Mouse (Mus musculus) testis, adult 2 months (tissue): ENCODE data around the gene Mat2a. TPM values are rescaled to one million over a fixed set of nuclear protein-coding genes. Genes with fewer than 3 reads are reported as not detected.
A peak's percentile ranks its signal among the peaks of the same experiment; 100 is the strongest.

ENCODE experiments used
- H3K27ac ChIP-seq: fragments of 200-500 bp; 2 replicates; pipeline ENCODE4 v1.5.1; 2012; ENCODE audit warnings: low read depth, low read length; ENCODE audit not compliant: control insufficient read depth, insufficient read depth
- H3K27me3 ChIP-seq: fragments of 200-500 bp; 2 replicates; pipeline ENCODE4 v1.6.1; 2012; ENCODE audit warnings: mild to moderate bottlenecking, low read length, moderate library complexity; ENCODE audit not compliant: control insufficient read depth, insufficient read depth
- H3K36me3 ChIP-seq: fragments of 200-500 bp; 2 replicates; pipeline ENCODE4 v1.6.1; 2012; ENCODE audit warnings: mild to moderate bottlenecking, low read length; ENCODE audit not compliant: control insufficient read depth, insufficient read depth
- H3K4me1 ChIP-seq: fragments of 200-500 bp; 2 replicates; pipeline ENCODE4 v1.6.1; 2012; ENCODE audit warnings: low read length; ENCODE audit not compliant: control insufficient read depth, insufficient read depth
- H3K4me3 ChIP-seq: fragments of 200-500 bp; 2 replicates; pipeline ENCODE4 v1.5.1; 2012; ENCODE audit warnings: low read depth, mild to moderate bottlenecking, low read length, moderate library complexity, mixed read lengths; ENCODE audit not compliant: control insufficient read depth
- CTCF ChIP-seq: fragments of 200-500 bp; IDR thresholded peaks from 2 replicates; pipeline ENCODE4 v1.5.1; 2012; ENCODE audit warnings: low read depth, mild to moderate bottlenecking, inconsistent platforms, low read length, moderate library complexity; ENCODE audit not compliant: control insufficient read depth, insufficient read depth, insufficient replicate concordance
- POLR2A ChIP-seq: fragments of 200-500 bp; IDR thresholded peaks from 2 replicates; pipeline ENCODE4 v1.6.1; 2012; ENCODE audit warnings: low read depth, mild to moderate bottlenecking, inconsistent platforms, low read length, moderate library complexity; ENCODE audit not compliant: control insufficient read depth
- polyA plus RNA-seq: library from polyadenylated mRNA; depleted of rRNA; stranded (reverse); fragments of >200 nt; gene quantifications from 2 replicates; pipeline ENCODE4 v1.2.3, GENCODE M21; 2012

Gene Mat2a
- polyA plus RNA-seq, 1 experiment: 67.4 TPM

- H3K4me3 ChIP-seq: no peak overlapping the region
- H3K27me3 ChIP-seq: no peaks in the 10 kb centered on the region
- TF ChIP-seq CTCF (no peak), POLR2A (no peak)
- no peak overlapping the region for H3K27ac ChIP-seq
- no peaks in the 10 kb centered on the region for H3K36me3 ChIP-seq
- peaks cover 19% of the 10 kb centered on the region for H3K4me1 ChIP-seq
These were observed 47.0 kb downstream of the Mat2a start for GRCm38 (mm10) chr6:72392341-72392740.

GRCm38 (mm10) chr6:72390795-72391521 lies 48.4 kb downstream of the Mat2a start:
- H3K27me3 ChIP-seq: no peaks in the 10 kb centered on the region
- H3K4me3 ChIP-seq: peak overlapping the region; percentile 86
- no peak for TF ChIP-seq CTCF
- TF ChIP-seq POLR2A: no peak
- H3K36me3 ChIP-seq: no peaks in the 10 kb centered on the region
- peak overlapping the region; percentile 80 for H3K27ac ChIP-seq
- peaks cover 19% of the 10 kb centered on the region for H3K4me1 ChIP-seq

DNA sequence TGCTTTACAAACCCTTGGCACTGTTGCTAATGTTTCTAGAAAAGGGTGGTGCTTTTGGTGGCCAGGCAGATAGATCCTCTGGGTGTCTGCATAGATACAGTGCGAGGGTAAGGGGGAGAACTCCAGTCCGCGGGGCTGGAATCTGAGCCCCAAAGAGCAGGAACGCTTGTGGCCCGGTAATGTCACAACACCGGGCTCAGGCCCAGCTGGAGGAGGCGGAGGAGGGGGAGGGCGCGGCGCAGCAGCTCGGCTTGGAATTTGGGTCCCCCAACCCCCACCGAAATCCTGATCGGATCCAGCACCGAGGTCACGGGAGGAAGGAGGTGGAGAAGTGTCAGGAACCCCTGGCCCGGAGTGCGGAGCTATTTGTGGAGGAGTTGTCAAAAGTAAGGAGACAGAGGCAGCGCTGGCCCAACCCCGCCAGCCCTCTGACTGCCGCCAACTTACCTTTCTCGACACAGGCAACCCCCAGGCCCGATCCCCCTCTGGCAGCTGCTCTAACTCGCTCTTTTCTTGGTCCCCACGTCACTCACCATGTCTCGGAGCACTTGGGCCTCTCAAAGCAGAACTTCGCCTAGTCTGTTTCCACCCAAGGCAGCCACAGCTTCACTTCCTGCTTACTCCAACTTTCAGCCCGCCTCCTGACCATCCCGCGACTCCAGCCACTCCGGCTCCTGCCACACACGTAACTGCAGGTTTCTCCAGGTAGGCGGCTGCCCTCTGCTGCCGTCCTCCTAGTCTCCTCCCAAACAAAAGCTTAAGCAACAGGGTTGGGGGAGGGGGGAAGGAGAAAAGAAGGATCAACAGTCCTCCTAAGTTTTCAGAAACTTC lies 49.2 kb downstream of the Mat2a start, which contains the start of gene Vamp8:
Vamp8 (minus strand) TSS at position 763 of the 831 bp plus-strand sequence.
- TF ChIP-seq CTCF (no peak), POLR2A (peak; percentile 28)
- Histone ChIP-seq H3K27ac (peak within 1 kb of the TSS; percentile 80), H3K36me3 (no peaks in the 10 kb centered on the region), H3K4me3 (peak within 1 kb of the TSS; percentile 86), H3K27me3 (no peaks in the 10 kb centered on the region), H3K4me1 (peaks cover 19% of the 10 kb centered on the region)

DNA sequence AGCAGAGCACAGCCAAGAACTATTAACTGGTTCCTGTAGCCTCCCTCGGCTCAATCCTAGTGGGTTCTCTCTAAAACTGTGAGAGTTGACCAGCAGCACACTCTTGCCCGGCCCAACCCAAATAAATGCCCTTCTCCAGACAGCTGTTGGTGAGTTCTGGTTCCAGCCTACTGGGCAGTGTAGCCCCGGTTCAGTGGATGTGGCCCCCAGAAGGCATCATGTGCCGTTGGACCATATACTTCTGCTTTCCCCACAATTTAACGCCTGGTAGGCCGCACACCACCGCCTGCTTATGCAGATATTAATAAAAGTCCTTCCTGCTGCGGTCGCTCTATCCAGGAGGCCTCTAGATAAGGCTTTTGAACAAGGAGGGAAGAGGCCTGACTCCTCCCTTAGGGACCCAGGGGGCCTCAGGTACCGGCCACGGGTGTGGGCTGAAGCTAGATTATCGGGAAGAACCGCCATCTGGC lies 49.9 kb downstream of the Mat2a start:
- Histone ChIP-seq H3K27ac (peak overlapping the region; percentile 80), H3K4me3 (peak overlapping the region; percentile 86), H3K36me3 (no peaks in the 10 kb centered on the region), H3K27me3 (no peaks in the 10 kb centered on the region), H3K4me1 (peaks cover 19% of the 10 kb centered on the region)
- no peak for TF ChIP-seq POLR2A
- no peak for TF ChIP-seq CTCF

DNA sequence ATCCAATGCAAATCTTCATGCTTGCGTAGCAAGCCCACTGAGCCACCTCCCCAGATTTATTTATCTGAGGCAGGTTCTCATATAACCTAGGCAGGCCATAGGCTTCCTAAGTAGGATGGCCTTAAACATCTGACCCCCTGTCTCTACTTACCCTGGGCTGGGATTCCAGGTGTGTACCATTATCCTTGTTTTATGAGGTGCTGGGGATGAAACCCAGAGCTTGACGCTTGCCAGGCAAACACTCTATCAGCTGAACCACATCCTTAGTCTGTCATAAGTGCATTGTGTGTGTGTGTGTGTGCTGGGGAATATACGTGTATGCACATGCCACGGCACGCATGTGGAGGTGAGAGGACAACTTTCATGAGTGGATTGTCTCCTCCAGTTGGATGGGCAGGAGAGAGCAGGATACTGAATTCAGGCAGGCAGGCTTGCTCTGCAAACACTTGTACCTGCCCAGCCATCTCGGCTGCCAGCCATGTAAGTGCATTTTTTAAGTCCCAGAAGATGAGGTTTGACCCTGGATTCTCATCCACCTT lies 50.5 kb downstream of the Mat2a start:
- Histone ChIP-seq H3K4me3 (no peak overlapping the region), H3K4me1 (peaks cover 19% of the 10 kb centered on the region), H3K27ac (no peak overlapping the region), H3K36me3 (no peaks in the 10 kb centered on the region), H3K27me3 (no peaks in the 10 kb centered on the region)
- no peak for TF ChIP-seq POLR2A
- no peak for TF ChIP-seq CTCF

DNA sequence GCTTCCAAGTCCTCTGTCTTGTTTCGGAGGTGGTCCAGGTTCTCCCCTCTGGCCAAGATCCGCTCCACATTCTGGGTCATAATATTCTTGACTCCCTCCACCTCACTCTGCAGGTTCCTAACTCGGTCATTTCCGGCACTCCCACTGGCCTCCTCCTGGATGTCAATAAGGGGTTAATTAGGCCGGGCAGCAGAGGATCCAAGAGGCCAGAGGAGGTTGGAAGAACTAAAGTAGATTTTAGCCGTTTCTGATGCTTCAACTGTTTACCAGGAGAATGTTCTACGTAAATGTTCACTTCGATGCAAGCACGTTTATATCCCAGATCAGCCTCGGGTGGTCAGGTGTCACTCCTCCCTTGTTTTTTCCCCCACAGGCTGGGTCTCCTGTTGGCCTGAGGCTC lies 51.1 kb downstream of the Mat2a start:
- Histone ChIP-seq H3K4me3 (no peak overlapping the region), H3K4me1 (peaks cover 19% of the 10 kb centered on the region), H3K27ac (no peak overlapping the region), H3K36me3 (no peaks in the 10 kb centered on the region), H3K27me3 (no peaks in the 10 kb centered on the region)
- TF ChIP-seq CTCF: no peak
- TF ChIP-seq POLR2A: no peak

DNA sequence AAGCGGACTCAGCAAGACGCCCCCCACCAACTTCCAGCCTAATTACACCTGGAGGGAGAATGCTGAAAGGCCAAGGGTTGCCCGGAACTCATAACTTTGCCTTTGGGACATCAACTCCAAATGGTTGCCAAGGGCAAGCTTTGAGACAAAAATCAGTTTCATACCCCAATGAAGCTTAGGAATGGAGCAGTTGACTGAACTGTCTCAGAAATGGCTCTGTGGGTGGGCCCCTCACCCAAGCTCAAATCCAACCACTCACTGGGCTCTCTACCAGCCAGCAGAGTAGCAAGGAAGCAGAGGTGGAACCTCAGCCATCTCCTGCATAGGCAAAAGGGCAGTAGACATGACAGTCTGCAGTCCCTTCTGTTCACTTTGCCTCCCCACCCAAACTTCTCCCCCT lies 51.5 kb downstream of the Mat2a start:
- Histone ChIP-seq H3K36me3 (no peaks in the 10 kb centered on the region), H3K4me1 (peaks cover 19% of the 10 kb centered on the region), H3K27ac (no peak overlapping the region), H3K27me3 (no peaks in the 10 kb centered on the region), H3K4me3 (no peak overlapping the region)
- TF ChIP-seq POLR2A (no peak), CTCF (no peak)

DNA sequence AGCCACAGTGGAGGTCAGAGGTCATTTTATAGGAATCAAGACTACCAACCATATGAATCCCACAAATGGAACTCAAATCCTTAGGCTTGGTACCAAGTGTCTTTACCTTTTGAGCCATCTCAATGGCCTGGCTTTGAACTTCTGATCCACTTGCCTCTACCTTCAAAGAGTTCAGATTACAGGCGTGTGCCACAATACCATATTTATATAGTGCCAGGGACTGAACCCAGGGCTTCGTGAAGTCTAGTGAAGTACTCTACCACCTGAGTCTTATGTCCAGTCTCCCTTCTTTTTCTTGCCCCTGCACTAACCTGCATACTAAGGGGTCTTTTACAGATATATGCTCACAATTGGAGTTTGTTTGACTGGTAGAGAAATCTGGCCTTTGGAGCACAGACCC lies 52.8 kb downstream of the Mat2a start:
- H3K27me3 ChIP-seq: no peaks in the 10 kb centered on the region
- H3K27ac ChIP-seq: no peak overlapping the region
- H3K36me3 ChIP-seq: no peaks in the 10 kb centered on the region
- peaks cover 19% of the 10 kb centered on the region for H3K4me1 ChIP-seq
- H3K4me3 ChIP-seq: no peak overlapping the region
- no peak for TF ChIP-seq CTCF
- TF ChIP-seq POLR2A: no peak
